Mouse (Mus musculus): ENCODE data around the gene Tmem104. TPM values are rescaled to one million over a fixed set of nuclear protein-coding genes. Genes with fewer than 3 reads are reported as not detected.
A peak's percentile ranks its signal among the peaks of the same experiment; 100 is the strongest.

Tmem104 gene
- polyA plus RNA-seq, 1 experiment from 2014 or later = 13.9 TPM

DNA sequence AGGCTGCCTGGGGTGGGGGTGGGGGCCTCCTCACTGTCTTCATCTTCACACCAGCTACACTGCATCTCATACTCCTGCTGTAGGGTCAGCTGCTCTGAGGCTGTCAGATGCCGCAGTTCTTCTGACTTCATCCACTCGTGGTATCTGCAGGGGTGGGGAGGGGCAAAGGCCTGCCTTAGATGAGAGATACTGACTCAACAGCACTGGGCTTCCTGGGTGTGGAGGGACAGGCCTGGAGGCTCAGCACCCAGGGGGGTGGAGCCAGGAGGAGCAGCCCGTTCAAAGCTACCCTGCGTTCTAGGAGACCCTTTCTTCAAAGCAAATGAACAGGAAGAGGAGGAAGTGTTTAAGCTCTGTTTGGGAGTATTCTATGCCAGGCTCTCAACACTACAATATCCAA, 2.3 kb upstream of the Tmem104 start:
- H3K9ac ChIP-seq = no peak overlapping the region
- ATAC-seq (ENCODE audit: insufficient number of reproducible peaks, low FRiP score, low TSS enrichment, low read depth) = no peak
- WGBS = 55% methylated on average over 4 of the region's 4 CpGs

DNA sequence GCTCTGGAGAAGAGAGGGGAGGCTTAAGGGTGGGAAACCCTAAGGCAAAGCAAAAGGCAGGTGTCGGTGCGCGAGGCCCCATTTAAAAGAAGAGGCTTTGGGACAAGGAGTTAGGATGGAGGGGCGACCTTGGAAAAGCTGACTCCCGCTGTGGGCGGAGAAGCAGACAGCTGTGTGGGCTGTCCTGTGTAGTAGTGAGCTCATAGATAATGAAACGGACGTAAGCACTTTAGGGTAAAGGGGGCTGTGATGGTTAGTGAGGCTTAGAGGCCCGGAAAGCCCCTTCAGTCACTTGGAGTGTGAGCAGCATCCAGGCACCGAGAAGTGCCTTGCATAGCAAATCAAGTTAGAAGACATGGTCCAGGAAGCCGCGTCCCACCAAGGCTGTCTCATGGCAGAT, 406 bp downstream of the Tmem104 start, which contains the start of gene Nat9:
Gene Nat9, minus strand, starts transcription at position 167 of the 400 bp plus-strand sequence.
- peak within 1 kb of the TSS; percentile 71 for H3K4me3 ChIP-seq (replicated peaks)
- H3K4me1 ChIP-seq = peaks cover 26% of the 10 kb centered on the region
- H3K9me3 ChIP-seq (replicated peaks) = no peaks in the 10 kb centered on the region
- H3K27me3 ChIP-seq = no peaks in the 10 kb centered on the region
- WGBS = 9% methylated on average over 12 of the region's 12 CpGs
- peaks cover 4% of the 10 kb centered on the region; the same call in 1 of the 2 replicates for H3K36me3 ChIP-seq
- H3K4me2 ChIP-seq (replicated peaks) = peak within 1 kb of the TSS; percentile 89
- peak within 1 kb of the TSS; percentile 68 for H3K9ac ChIP-seq
- ATAC-seq (ENCODE audit: insufficient number of reproducible peaks, low FRiP score, low TSS enrichment, low read depth) = no peak
- H3K27ac ChIP-seq (replicated peaks) = peak within 1 kb of the TSS; percentile 82

More for the DNA sequence above, 2.3 kb upstream of the Tmem104 start:
- H3K27me3 ChIP-seq = no peaks in the 10 kb centered on the region
- no peaks in the 10 kb centered on the region for H3K9me3 ChIP-seq (replicated peaks)
- no peak overlapping the region for H3K27ac ChIP-seq (replicated peaks)
- H3K4me2 ChIP-seq (replicated peaks) = no peak overlapping the region
- H3K4me3 ChIP-seq (replicated peaks) = no peak overlapping the region
- no peaks in the 10 kb centered on the region; the same call in 1 of the 2 replicates for H3K36me3 ChIP-seq
- H3K4me1 ChIP-seq = peaks cover 27% of the 10 kb centered on the region

DNA sequence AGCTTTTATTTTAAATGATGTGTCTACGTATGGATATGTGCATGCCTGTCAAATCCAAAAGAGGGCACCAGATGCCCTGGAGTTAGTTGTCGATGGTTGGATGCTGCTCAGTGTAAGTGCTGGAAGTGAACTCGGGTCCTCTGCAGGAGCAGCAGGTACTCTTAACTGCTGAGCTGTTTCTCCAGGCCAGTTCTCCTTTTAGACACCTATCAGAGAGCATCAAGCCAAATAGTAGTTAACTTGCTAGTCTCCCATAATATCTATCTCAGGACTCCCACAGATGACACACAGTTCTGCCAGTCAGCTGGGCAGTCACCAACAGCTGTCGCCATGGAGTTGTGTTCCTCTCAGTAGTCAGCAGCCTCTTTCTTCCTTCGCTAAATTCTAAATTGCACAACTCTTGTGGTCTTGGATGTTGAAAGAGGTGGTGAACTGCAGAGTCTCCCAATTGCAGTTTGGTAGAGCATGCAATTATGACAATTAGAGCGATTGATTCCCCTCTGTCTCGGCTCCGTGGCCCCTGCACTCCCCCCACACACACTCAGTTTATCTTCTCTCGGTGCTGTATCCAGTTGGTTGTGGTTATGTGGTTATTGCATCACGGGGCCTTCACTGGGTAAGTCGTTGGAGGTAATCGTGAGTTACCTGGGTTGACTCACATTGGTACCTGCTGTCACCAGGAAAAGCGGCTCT, 1.4 kb downstream of the Tmem104 start:
- 83% methylated on average over 13 of the region's 13 CpGs for WGBS
- H3K4me2 ChIP-seq (replicated peaks) = no peak overlapping the region
- H3K27me3 ChIP-seq = no peaks in the 10 kb centered on the region
- H3K9me3 ChIP-seq (replicated peaks) = no peaks in the 10 kb centered on the region
- peaks cover 4% of the 10 kb centered on the region; the same call in 1 of the 2 replicates for H3K36me3 ChIP-seq
- no peak for ATAC-seq (ENCODE audit: insufficient number of reproducible peaks, low FRiP score, low TSS enrichment, low read depth)
- peaks cover 26% of the 10 kb centered on the region for H3K4me1 ChIP-seq
- no peak overlapping the region for H3K4me3 ChIP-seq (replicated peaks)
- no peak overlapping the region for H3K27ac ChIP-seq (replicated peaks)
- no peak overlapping the region for H3K9ac ChIP-seq

DNA sequence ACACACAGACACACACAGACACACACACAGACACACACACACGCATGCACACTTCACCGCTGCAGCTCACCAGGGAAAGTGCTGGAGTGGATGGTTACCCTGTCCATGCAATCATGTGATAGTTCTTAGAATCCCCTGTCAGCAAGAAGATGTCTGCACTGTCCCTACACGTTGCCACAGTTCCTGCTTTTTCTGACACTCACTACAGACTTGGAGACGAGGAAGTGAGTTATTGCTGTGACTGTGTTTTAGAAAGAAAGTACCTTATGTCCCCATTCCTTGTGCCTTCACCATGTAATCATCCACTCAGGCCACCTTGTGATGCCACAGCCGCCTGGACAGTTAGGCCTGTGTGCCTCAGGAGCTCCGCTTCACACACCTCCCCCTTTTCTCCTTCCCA, 2.0 kb downstream of the Tmem104 start:
- Histone ChIP-seq H3K9me3 (replicated peaks) (no peaks in the 10 kb centered on the region), H3K4me1 (peaks cover 26% of the 10 kb centered on the region), H3K4me2 (replicated peaks) (no peak overlapping the region), H3K27ac (replicated peaks) (no peak overlapping the region), H3K27me3 (no peaks in the 10 kb centered on the region), H3K4me3 (replicated peaks) (no peak overlapping the region), H3K36me3 (peaks cover 4% of the 10 kb centered on the region; the same call in 1 of the 2 replicates), H3K9ac (no peak overlapping the region)
- WGBS = 92% methylated on average over 6 of the region's 6 CpGs
- ATAC-seq (ENCODE audit: insufficient number of reproducible peaks, low FRiP score, low TSS enrichment, low read depth) = no peak

DNA sequence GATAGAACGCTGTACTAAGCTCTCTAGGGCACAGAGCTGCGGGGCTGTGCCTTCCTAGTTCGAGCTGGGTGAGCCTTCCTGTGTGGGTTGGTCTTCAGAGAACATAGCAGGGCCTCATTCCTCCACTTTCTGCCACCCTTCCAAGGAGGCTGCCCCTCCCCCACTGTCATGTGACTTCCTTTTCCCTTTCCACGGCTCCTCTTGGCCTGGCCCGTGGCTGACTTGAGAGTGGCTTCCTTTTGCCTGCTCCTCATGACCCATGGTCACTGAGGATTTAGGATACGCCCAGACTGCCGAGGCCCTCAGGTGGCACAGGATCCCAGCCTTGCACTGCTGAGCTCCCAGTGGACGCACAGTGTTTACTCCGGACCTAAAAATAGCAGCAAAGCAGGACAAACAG, 4.9 kb downstream of the Tmem104 start:
- no peak overlapping the region for H3K9ac ChIP-seq
- no peaks in the 10 kb centered on the region for H3K27me3 ChIP-seq
- H3K4me3 ChIP-seq (replicated peaks) = no peak overlapping the region
- H3K27ac ChIP-seq (replicated peaks) = 0 out of 2 replicates have a peak overlapping the region, but pooled peaks have one; percentile 1
- H3K36me3 ChIP-seq = peaks cover 4% of the 10 kb centered on the region; the same call in 1 of the 2 replicates
- H3K4me1 ChIP-seq = peaks cover 16% of the 10 kb centered on the region
- no peak for ATAC-seq (ENCODE audit: insufficient number of reproducible peaks, low FRiP score, low TSS enrichment, low read depth)
- no peak overlapping the region for H3K4me2 ChIP-seq (replicated peaks)
- no peaks in the 10 kb centered on the region for H3K9me3 ChIP-seq (replicated peaks)
- 58% methylated on average over 9 of the region's 9 CpGs for whole genome bisulfite sequencing

DNA sequence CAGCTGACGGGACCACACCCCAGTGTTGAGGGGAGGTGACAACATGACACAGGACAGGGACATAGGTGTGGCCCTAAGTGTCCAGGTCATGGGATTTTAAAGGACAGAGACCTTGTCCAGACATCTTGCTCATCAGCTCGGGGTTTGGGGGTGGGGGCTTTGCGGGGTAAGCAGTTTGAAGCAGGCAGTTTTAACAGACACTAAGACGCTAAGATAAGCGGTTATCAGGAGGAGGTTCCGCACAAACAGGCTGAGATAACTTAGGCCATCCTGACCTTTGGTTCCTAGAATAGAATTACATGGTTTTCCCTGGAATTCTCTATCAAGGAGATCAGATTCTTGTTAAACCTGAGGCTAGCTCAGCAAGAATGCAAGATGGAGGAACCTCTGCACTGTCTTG, 7.4 kb downstream of the Tmem104 start:
- ATAC-seq (ENCODE audit: insufficient number of reproducible peaks, low FRiP score, low TSS enrichment, low read depth) = no peak
- Histone ChIP-seq H3K4me1 (no peaks in the 10 kb centered on the region), H3K9ac (no peak overlapping the region), H3K4me2 (replicated peaks) (no peak overlapping the region), H3K27me3 (no peaks in the 10 kb centered on the region), H3K36me3 (peaks cover 8% of the 10 kb centered on the region; the same call in 1 of the 2 replicates), H3K4me3 (replicated peaks) (no peak overlapping the region), H3K27ac (replicated peaks) (no peak overlapping the region), H3K9me3 (replicated peaks) (no peaks in the 10 kb centered on the region)
- 85% methylated on average over 6 of the region's 6 CpGs for WGBS

DNA sequence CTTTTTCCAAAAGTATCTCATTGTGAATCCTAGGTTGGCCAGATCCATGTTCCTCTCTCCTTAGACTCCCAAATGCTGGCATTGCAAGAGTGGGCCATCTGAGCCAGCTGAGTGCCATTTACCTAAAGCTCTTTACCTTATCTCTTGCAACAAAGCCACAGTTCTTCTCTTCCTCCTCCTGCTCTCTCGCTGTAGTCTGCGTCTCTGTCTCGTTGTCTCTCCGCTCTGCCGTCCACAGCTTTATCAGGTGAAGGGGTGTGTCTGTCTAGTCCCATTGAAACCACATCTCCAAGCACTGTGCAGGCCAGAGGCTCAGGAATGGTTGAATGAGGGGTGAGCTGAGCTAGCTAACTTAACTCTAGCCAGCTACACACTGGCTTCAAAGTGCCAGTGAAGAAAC, 8.6 kb downstream of the Tmem104 start:
- Histone ChIP-seq H3K9ac (no peak overlapping the region), H3K4me2 (replicated peaks) (no peak overlapping the region), H3K4me3 (replicated peaks) (no peak overlapping the region), H3K27ac (replicated peaks) (no peak overlapping the region), H3K27me3 (no peaks in the 10 kb centered on the region), H3K36me3 (peaks cover 10% of the 10 kb centered on the region), H3K9me3 (replicated peaks) (no peaks in the 10 kb centered on the region), H3K4me1 (no peaks in the 10 kb centered on the region)
- ATAC-seq (ENCODE audit: insufficient number of reproducible peaks, low FRiP score, low TSS enrichment, low read depth) = no peak
- WGBS = 78% methylated on average over 5 of the region's 5 CpGs

DNA sequence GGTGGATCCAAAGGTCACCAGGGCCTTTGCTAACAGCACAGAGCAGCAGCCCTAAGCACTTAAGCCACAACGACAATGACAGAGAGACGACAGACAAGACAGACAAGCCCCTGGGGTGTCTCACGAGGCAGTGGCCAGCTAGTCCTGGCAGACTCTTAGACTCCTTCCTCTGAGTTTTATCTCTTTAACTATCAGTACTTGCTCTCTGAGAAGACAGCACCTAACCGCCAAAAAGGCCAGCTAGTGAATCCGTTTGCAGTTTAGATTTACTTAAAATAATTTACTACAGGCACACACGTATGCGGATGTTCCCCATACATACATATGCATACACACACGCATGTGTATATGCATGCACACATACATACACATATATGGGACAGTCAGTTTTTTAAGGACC, 10.3 kb downstream of the Tmem104 start:
- H3K9ac ChIP-seq = no peak overlapping the region
- no peak for ATAC-seq (ENCODE audit: insufficient number of reproducible peaks, low FRiP score, low TSS enrichment, low read depth)
- no peak overlapping the region for H3K4me2 ChIP-seq (replicated peaks)
- H3K36me3 ChIP-seq = peaks cover 20% of the 10 kb centered on the region; the same call in 1 of the 2 replicates
- WGBS = 76% methylated on average over 8 of the region's 8 CpGs
- no peaks in the 10 kb centered on the region for H3K4me1 ChIP-seq
- H3K27ac ChIP-seq (replicated peaks) = no peak overlapping the region
- H3K27me3 ChIP-seq = no peaks in the 10 kb centered on the region
- no peak overlapping the region for H3K4me3 ChIP-seq (replicated peaks)
- no peaks in the 10 kb centered on the region for H3K9me3 ChIP-seq (replicated peaks)

DNA sequence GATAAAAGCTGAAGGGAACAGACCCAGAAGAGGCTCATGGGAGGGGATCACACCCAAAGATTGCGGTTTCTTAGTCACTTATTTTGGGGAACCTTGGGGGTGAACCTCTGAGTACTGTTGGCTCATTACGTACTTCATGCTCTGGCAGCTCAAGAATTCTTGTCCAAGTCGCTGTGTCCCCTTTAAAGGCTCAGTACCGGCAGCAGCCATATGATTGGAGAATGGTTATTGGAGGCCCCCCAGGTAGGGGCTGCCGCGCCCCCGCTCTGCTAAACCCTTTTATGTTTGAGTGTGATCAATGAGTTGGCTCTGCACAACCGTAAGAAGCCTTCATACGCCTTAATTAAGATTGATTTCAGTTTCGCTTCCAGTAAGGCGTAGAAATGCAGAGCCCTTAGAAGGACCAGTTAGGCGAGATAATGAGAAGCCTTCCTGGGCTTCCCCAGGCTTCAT, 11.7 kb downstream of the Tmem104 start:
- Histone ChIP-seq H3K4me2 (replicated peaks) (no peak overlapping the region), H3K4me1 (no peaks in the 10 kb centered on the region), H3K9ac (no peak overlapping the region), H3K4me3 (replicated peaks) (no peak overlapping the region), H3K27ac (replicated peaks) (no peak overlapping the region), H3K36me3 (peaks cover 26% of the 10 kb centered on the region; the same call in 1 of the 2 replicates), H3K9me3 (replicated peaks) (no peaks in the 10 kb centered on the region), H3K27me3 (no peaks in the 10 kb centered on the region; the same call in 1 of the 2 replicates)
- 68% methylated on average over 12 of the region's 12 CpGs for WGBS
- no peak for ATAC-seq (ENCODE audit: insufficient number of reproducible peaks, low FRiP score, low TSS enrichment, low read depth)

DNA sequence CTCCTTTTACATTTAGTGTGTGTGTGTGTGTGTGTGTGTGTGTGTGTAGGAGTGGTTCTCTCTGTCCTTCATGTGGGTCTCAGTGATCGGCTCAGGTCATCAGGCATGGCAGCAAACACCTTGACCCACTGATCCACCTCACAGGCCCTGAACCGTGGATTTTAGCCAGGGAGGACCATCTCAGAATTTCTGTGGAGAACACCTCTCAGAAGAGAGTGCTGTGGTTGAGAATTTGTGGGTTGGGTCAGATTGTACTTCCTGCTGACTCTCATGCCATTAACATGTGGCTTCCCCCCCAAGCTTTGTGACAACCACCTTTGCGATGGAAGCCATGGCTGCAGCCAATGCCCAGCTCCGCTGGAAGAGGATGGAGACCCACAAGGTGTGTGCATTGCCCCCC, 13.2 kb downstream of the Tmem104 start:
- Histone ChIP-seq H3K4me2 (replicated peaks) (no peak overlapping the region), H3K9ac (no peak overlapping the region), H3K27ac (replicated peaks) (no peak overlapping the region), H3K4me3 (replicated peaks) (no peak overlapping the region), H3K27me3 (no peaks in the 10 kb centered on the region; the same call in 1 of the 2 replicates), H3K36me3 (peaks cover 36% of the 10 kb centered on the region), H3K4me1 (no peaks in the 10 kb centered on the region), H3K9me3 (replicated peaks) (no peaks in the 10 kb centered on the region)
- ATAC-seq (ENCODE audit: insufficient number of reproducible peaks, low FRiP score, low TSS enrichment, low read depth) = no peak
- 86% methylated on average over 4 of the region's 4 CpGs for WGBS

DNA sequence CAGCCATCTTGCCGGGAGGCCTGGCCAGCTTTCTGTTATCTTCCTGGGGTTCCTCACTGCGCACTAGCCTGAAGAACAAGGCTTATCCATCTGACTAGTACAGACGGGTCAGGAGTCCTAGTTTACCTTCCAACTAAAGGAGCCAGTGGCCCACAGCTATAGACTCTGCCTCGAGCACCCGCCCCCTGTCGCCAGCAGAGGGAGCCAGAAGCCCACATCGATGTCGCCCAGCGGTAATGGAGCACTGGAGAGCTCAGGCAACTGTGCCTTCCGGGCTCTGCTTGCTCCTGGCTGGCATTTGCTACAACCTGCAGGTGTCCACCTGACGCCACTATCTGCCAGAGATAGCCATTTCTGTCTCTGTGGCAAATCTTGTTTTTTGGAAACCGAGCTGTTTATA, 15.0 kb downstream of the Tmem104 start:
- H3K9me3 ChIP-seq (replicated peaks) = no peaks in the 10 kb centered on the region
- no peaks in the 10 kb centered on the region for H3K4me1 ChIP-seq
- H3K27ac ChIP-seq (replicated peaks) = no peak overlapping the region
- H3K9ac ChIP-seq = no peak overlapping the region
- 13% methylated on average over 12 of the region's 12 CpGs for WGBS
- no peak overlapping the region for H3K4me3 ChIP-seq (replicated peaks)
- ATAC-seq (ENCODE audit: insufficient number of reproducible peaks, low FRiP score, low TSS enrichment, low read depth) = peak; percentile 81
- H3K36me3 ChIP-seq = peaks cover 53% of the 10 kb centered on the region
- H3K27me3 ChIP-seq = no peaks in the 10 kb centered on the region; the same call in 1 of the 2 replicates
- no peak overlapping the region for H3K4me2 ChIP-seq (replicated peaks)

All from embryonic facial prominence, embryonic 15.5 days (tissue).